Mouse (Mus musculus) cerebellum, adult 2 months (tissue): ENCODE measurements at regions not wholly inside any gene's neighbourhood (a gene's known extent, or its start where the extent isn't known, plus 50 kb on each side); places are given as distances from the start of the nearest gene placed in this dataset.

Source experiments
- CTCF ChIP-seq: fragments of 200-500 bp; IDR thresholded peaks from 2 replicates; pipeline ENCODE4 v1.5.1; 2011; ENCODE audit warnings: low read depth, mild to moderate bottlenecking, control low read depth, low read length, moderate library complexity, borderline replicate concordance; ENCODE audit not compliant: insufficient read depth
- POLR2A ChIP-seq: fragments of 200-500 bp; IDR thresholded peaks from 2 replicates; pipeline ENCODE4 v1.6.1; 2011; ENCODE audit warnings: low read length, control low read depth, borderline replicate concordance; ENCODE audit not compliant: insufficient read depth

- no peak for TF ChIP-seq POLR2A
- no peak for TF ChIP-seq CTCF
Measured at GRCm38 (mm10) chr13:100940791-100941190, 107.6 kb upstream of the Slc30a5 start.
